Mouse (Mus musculus) left cerebral cortex, postnatal 36 days (tissue): ENCODE measurements at regions not wholly inside any gene's neighbourhood (a gene's known extent, or its start where the extent isn't known, plus 50 kb on each side); places are given as distances from the start of the nearest gene placed in this dataset.
A peak's percentile ranks its signal among the peaks of the same experiment; 100 is the strongest.

Experiments used
- DNase-seq, 2 experiments: peaks; one replicate each; pipeline ENCODE4 v3.0.0; 2021 to 2022; ENCODE audit warnings: low spot score in 2 of 2, mixed read lengths in 1 of 2
- intact Hi-C: fragments of 180-260 bp; cut with DNase I; formaldehyde crosslinking; loops from one replicate; pipeline ENCODE4 v1.15.1; 2025

GRCm38 (mm10) chr4:99484271-99484670 lies 171.8 kb upstream of the Foxd3 start:
- no peak for DNase-seq
- intact Hi-C loops, result no loop called here

DNA sequence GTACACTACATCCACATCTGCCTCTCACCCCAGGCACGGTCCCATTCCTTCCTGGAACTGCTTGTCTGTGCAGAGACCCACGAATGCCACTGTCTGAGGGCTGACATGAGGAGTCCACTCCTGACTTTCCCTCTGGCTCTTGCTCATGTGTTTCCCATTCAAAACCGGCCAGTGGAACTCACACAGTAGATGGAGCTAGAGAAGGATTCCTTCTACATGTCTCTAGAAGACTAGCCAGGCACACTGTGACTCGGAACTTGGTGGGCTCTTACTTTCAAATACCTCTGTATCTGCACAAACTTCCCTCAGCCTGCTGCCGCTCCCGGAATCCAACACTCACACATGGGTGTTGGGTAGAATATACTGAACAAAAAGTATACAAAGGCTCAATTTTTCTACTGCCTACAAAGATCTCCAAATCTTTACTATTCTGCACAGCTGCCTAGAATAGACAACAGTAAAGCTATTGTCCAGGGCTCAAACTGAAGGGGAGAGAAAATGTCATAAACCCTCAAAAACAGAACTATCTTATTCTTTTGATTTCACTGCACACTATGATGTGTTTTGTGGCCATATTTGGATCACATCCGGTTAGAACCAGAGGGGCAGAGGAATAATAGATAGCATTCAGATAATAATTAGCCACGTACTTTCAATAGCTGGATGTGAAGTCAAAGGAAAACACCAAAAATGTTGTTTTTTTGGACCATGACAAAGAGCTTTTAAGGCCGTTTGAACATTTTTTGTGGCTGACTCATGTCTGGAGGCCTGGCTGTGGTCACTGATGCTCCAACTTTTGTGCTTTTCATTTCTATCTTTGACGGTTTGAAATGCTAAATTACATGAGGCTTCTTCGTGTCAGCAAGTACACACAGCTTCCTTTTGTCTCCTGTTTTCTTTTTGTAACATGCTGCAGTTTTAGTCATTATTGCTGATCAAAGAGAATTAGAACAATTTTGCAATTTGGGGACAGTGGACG lies 164.3 kb upstream of the Foxd3 start:
- intact Hi-C loops, result no loop called here
- DNase-seq, result no peak

- DNase-seq, result no peak
- intact Hi-C loops, result no loop called here
Measured at GRCm38 (mm10) chr4:99503221-99503744, 152.8 kb upstream of the Foxd3 start.

- intact Hi-C loops, result no loop called here
Measured at GRCm38 (mm10) chr4:99511993-99512392, 144.1 kb upstream of the Foxd3 start.

GRCm38 (mm10) chr4:99516883-99517282 lies 139.2 kb upstream of the Foxd3 start:
- intact Hi-C loops, result no loop called here
- no peak for DNase-seq

More at GRCm38 (mm10) chr4:99511993-99512392, 144.1 kb upstream of the Foxd3 start:
- DNase-seq, result no peak

DNA sequence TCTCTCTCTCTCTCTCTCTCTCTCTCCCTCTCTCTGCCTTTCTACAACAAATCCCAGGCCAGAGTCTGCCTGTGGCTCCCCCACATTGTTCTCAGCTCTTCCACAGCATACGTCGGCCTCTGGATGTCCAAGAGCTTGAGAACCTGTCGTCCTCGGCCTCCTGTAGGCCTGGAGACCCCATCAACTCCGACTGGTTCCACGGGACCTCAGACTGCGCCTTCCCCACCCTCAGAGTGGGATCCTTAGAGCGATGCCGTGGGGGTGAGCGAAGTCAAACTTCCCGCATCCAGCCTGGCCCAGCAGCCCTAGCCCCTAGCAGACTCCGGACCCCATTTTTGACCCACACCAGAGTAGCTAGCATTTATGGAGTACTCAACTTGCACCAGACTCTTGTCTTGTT lies 128.7 kb upstream of the Foxd3 start:
- DNase-seq, result no peak
- intact Hi-C loops, result no loop called here

- no peak for DNase-seq
- intact Hi-C loops, result no loop called here
Measured at GRCm38 (mm10) chr4:99544014-99544413, 112.1 kb upstream of the Foxd3 start.

- intact Hi-C loops, result no loop called here
- no peak for DNase-seq
Measured at GRCm38 (mm10) chr4:99545742-99546141, 110.4 kb upstream of the Foxd3 start.

- DNase-seq, result no peak
- intact Hi-C loops, result no loop called here
Measured at GRCm38 (mm10) chr4:99557963-99558362, 98.1 kb upstream of the Foxd3 start.

DNA sequence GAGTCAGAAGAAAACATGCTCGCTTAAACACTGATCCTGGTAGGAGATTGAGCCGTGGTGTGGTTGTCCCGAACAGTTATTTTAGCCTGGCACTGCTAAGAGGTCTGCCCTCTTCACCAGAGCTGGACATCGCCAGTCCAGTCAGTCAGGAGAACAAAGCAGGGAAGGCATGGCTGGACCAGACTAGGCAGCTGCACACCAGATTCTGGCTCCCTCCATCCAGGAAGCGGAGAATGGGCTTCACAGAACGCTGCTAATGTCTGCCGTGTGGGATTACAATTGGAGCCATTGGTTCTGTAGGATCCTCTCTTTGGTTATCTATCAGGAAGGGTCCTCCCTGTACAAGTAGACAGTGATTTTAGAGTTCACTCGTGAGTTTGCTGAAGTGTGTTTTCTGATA lies 95.5 kb upstream of the Foxd3 start:
- intact Hi-C loops, result no loop called here
- no peak for DNase-seq

DNA sequence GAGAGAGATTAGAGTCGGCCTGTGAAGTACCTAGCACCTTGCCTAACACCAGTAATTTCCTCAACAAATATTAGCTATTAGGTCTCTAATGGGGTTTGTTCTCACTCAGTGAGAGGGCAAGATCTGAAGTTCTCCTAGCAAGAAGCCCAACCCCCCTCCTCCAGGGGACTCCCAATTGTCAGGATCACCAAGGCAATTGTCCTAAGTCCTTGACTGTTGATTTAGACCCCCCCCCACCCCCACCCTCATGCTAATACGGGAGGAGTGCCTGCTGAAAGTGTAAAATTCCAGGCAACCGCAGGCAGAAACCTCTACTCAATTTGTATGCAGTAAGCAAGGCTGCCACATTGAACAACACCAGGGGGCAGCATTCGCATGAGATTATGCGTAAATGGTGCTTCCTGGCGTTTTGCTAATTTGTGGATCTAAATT lies 94.6 kb upstream of the Foxd3 start:
- intact Hi-C loops, result no loop called here

DNA sequence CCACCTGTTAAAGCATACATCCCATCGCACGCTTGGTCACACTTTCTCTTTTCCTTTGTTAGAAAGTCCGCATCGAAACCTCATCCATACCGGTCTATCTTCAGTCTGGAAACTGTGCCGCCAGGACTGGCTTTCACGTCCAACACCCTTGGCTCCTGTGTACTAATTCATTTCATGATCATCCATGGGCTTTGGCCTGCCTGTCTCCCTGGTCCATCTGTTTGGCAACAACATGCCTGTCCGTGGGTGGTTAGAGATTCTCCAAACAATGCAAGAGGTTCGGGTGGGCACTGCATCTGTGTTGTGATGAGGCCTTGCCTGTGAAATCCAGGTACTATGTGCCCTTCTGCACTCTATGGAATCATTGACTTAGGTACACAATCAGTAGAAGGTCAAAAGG lies 90.7 kb upstream of the Foxd3 start:
- no peak for DNase-seq
- intact Hi-C loops, result no loop called here

More for the DNA sequence above, 94.6 kb upstream of the Foxd3 start:
- no peak for DNase-seq

DNA sequence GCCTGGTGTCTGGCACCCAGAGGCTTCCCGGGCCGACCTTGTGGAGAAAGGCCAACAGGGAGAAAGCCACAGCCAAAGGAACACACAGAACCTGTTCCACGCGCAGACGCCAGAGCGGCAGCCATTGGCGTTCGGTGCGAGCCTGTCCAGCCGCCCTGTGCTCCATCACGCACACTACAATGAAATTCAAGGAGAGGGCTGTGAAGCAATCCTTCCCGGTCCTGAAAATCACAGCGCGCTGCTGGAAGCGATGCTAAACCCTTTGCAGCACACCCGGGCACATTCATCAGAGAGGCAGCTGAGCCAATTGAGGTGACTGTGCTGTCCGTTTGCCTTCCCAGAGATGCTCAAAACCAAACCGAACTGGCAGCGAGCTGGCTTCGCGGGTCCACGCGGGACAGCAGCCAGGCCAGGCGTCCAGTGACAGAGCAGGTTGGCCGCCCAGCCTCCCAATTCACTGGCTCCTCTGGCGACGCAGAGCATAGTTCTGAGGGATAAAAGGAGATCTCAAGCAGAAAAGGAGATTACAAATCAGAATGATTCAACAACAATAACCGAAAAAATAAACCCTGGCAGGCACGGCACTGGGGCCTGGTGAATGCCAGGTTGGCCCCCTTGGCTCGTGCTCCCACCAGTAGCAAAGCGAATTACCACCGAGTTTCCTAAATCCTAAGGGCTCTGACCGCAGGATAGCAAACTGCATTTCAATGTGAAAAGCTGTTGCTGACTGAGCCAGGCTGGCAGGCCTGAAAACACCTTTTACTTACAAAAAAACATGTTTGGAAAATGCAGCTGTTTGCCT lies 83.1 kb upstream of the Foxd3 start:
- peak; percentile 19 to 32 for DNase-seq
- intact Hi-C loops, result loop anchor here (5.0 kb wide), 1 partner anchor 84 kb away; the partner anchor contains the start of gene Foxd3

- no peak for DNase-seq
- intact Hi-C loops, result loop anchor here (5.0 kb wide), 1 partner anchor 83 kb away; the partner anchor contains the start of gene Foxd3
Measured at GRCm38 (mm10) chr4:99574021-99574531, 82.0 kb upstream of the Foxd3 start.

- intact Hi-C loops, result loop anchor here (5.0 kb wide), 1 partner anchor 82 kb away; the partner anchor contains the start of gene Foxd3
- DNase-seq, result no peak
Measured at GRCm38 (mm10) chr4:99574984-99575383, 81.1 kb upstream of the Foxd3 start.

- intact Hi-C loops, result no loop called here
- no peak for DNase-seq
Measured at GRCm38 (mm10) chr4:99597781-99598180, 58.3 kb upstream of the Foxd3 start.

DNA sequence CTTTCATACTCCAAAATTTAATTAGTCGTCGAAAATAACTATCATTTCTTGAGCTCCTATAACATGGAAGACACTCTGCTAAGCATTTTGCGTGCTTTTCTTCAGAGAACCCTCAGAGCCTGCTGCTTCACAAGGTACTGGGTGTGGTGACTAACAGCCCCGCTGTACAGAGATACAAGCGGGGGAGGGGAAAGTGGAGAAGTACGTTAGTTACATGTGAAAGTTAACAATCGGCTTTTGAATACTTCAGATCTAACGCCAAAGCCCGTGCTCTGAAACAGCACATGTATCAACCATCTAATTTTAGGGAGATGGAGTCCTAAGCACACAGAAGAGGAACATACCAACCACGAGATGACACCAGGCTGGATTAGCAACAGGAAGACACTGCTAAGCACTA lies 55.4 kb upstream of the Foxd3 start:
- intact Hi-C loops, result no loop called here
- no peak for DNase-seq

DNA sequence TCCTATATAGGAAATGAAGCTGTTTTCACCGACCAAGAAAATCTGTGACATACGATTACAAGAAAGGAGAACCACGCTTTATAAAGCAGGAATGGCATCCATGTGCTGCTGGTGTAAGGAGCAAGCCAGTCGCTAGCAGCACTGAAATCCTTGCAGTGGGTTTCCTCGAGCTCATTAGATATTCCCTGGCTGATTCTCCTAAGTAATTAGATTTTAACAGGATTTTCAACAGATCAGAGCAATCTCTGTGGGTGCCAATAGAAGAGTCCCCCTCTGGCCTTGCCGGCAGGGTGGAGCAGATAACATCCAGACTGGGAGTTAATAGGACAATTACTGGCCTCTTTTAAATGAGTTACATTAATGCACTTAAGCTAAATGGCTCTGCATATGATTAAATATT lies 54.6 kb upstream of the Foxd3 start:
- intact Hi-C loops, result no loop called here
- DNase-seq, result no peak
